Mouse (Mus musculus): ENCODE measurements at regions not wholly inside any gene's neighbourhood (a gene's known extent, or its start where the extent isn't known, plus 50 kb on each side); places are given as distances from the start of the nearest gene placed in this dataset.

- Histone ChIP-seq H3K27ac (ENCODE audit: low read depth) (no peak overlapping the region), H3K9ac (ENCODE audit: low read length) (no peak overlapping the region), H3K4me3 (ENCODE audit: low read depth, low read length) (no peak overlapping the region), H3K4me1 (replicated peaks; ENCODE audit: control insufficient read depth, insufficient read depth, low read length) (peaks cover 14% of the 10 kb centered on the region), H3K9me3 (ENCODE audit: control insufficient read depth, low read length) (no peaks in the 10 kb centered on the region), H3K36me3 (ENCODE audit: control insufficient read depth, insufficient read depth, low read length) (no peaks in the 10 kb centered on the region), H3K27me3 (replicated peaks; ENCODE audit: control insufficient read depth, insufficient read depth, low read length) (no peaks in the 10 kb centered on the region), H3K4me2 (ENCODE audit: low read length) (no peak overlapping the region)
- DNase-seq (ENCODE audit: low spot score) = no peak
- no peak for ATAC-seq (replicated peaks; ENCODE audit: low FRiP score, low TSS enrichment, low read depth)
- WGBS = 47% methylated on average over 1 of the region's 1 CpGs
Observed at GRCm38 (mm10) chr1:77172463-77172862, 342.4 kb downstream of the Epha4 start.

GRCm38 (mm10) chr1:77174801-77175200 is 340.1 kb downstream of the Epha4 start:
- Histone ChIP-seq H3K4me3 (ENCODE audit: low read depth, low read length) (no peak overlapping the region), H3K36me3 (ENCODE audit: control insufficient read depth, insufficient read depth, low read length) (no peaks in the 10 kb centered on the region), H3K9me3 (ENCODE audit: control insufficient read depth, low read length) (no peaks in the 10 kb centered on the region), H3K9ac (ENCODE audit: low read length) (no peak overlapping the region), H3K27me3 (replicated peaks; ENCODE audit: control insufficient read depth, insufficient read depth, low read length) (no peaks in the 10 kb centered on the region), H3K4me1 (replicated peaks; ENCODE audit: control insufficient read depth, insufficient read depth, low read length) (peaks cover 14% of the 10 kb centered on the region), H3K27ac (ENCODE audit: low read depth) (no peak overlapping the region), H3K4me2 (ENCODE audit: low read length) (no peak overlapping the region)
- DNase-seq (ENCODE audit: low spot score) (no peak), ATAC-seq (replicated peaks; ENCODE audit: low FRiP score, low TSS enrichment, low read depth) (no peak)
- WGBS = 28% methylated on average over 4 of the region's 4 CpGs

- H3K27me3 ChIP-seq (replicated peaks; ENCODE audit: control insufficient read depth, insufficient read depth, low read length) = no peaks in the 10 kb centered on the region
- no peak overlapping the region for H3K4me2 ChIP-seq (ENCODE audit: low read length)
- H3K9ac ChIP-seq (ENCODE audit: low read length) = no peak overlapping the region
- DNase-seq (ENCODE audit: low spot score) (no peak), ATAC-seq (replicated peaks; ENCODE audit: low FRiP score, low TSS enrichment, low read depth) (no peak)
- WGBS = 31% methylated on average over 3 of the region's 3 CpGs
- H3K4me1 ChIP-seq (replicated peaks; ENCODE audit: control insufficient read depth, insufficient read depth, low read length) = peaks cover 14% of the 10 kb centered on the region
- no peaks in the 10 kb centered on the region for H3K36me3 ChIP-seq (ENCODE audit: control insufficient read depth, insufficient read depth, low read length)
- H3K4me3 ChIP-seq (ENCODE audit: low read depth, low read length) = no peak overlapping the region
- no peak overlapping the region for H3K27ac ChIP-seq (ENCODE audit: low read depth)
- no peaks in the 10 kb centered on the region for H3K9me3 ChIP-seq (ENCODE audit: control insufficient read depth, low read length)
Observed at GRCm38 (mm10) chr1:77175214-77175613, 339.7 kb downstream of the Epha4 start.

GRCm38 (mm10) chr1:77176516-77176915 is 338.4 kb downstream of the Epha4 start:
- no peak overlapping the region for H3K9ac ChIP-seq (ENCODE audit: low read length)
- WGBS = 90% methylated on average over 2 of the region's 2 CpGs
- H3K4me1 ChIP-seq (replicated peaks; ENCODE audit: control insufficient read depth, insufficient read depth, low read length) = peaks cover 14% of the 10 kb centered on the region
- no peaks in the 10 kb centered on the region for H3K27me3 ChIP-seq (replicated peaks; ENCODE audit: control insufficient read depth, insufficient read depth, low read length)
- H3K27ac ChIP-seq (ENCODE audit: low read depth) = no peak overlapping the region
- H3K4me2 ChIP-seq (ENCODE audit: low read length) = no peak overlapping the region
- H3K36me3 ChIP-seq (ENCODE audit: control insufficient read depth, insufficient read depth, low read length) = no peaks in the 10 kb centered on the region
- no peak overlapping the region for H3K4me3 ChIP-seq (ENCODE audit: low read depth, low read length)
- no peak for ATAC-seq (replicated peaks; ENCODE audit: low FRiP score, low TSS enrichment, low read depth)
- H3K9me3 ChIP-seq (ENCODE audit: control insufficient read depth, low read length) = no peaks in the 10 kb centered on the region
- no peak for DNase-seq (ENCODE audit: low spot score)

GRCm38 (mm10) chr1:77183965-77184364 is 330.9 kb downstream of the Epha4 start:
- DNase-seq (ENCODE audit: low spot score) (no peak), ATAC-seq (replicated peaks; ENCODE audit: low FRiP score, low TSS enrichment, low read depth) (no peak)
- Histone ChIP-seq H3K9me3 (ENCODE audit: control insufficient read depth, low read length) (no peaks in the 10 kb centered on the region), H3K27ac (ENCODE audit: low read depth) (no peak overlapping the region), H3K27me3 (replicated peaks; ENCODE audit: control insufficient read depth, insufficient read depth, low read length) (no peaks in the 10 kb centered on the region; the same call in 1 of the 2 replicates), H3K9ac (ENCODE audit: low read length) (no peak overlapping the region), H3K4me3 (ENCODE audit: low read depth, low read length) (no peak overlapping the region), H3K4me2 (ENCODE audit: low read length) (no peak overlapping the region), H3K36me3 (ENCODE audit: control insufficient read depth, insufficient read depth, low read length) (no peaks in the 10 kb centered on the region), H3K4me1 (replicated peaks; ENCODE audit: control insufficient read depth, insufficient read depth, low read length) (no peaks in the 10 kb centered on the region; the same call in none of the 2 replicates)
- 85% methylated on average over 2 of the region's 2 CpGs for WGBS

GRCm38 (mm10) chr1:77190141-77190540 is 324.7 kb downstream of the Epha4 start:
- ATAC-seq (replicated peaks; ENCODE audit: low FRiP score, low TSS enrichment, low read depth) (no peak), DNase-seq (ENCODE audit: low spot score) (no peak)
- no peak overlapping the region for H3K4me3 ChIP-seq (ENCODE audit: low read depth, low read length)
- H3K27ac ChIP-seq (ENCODE audit: low read depth) = no peak overlapping the region
- H3K4me1 ChIP-seq (replicated peaks; ENCODE audit: control insufficient read depth, insufficient read depth, low read length) = no peaks in the 10 kb centered on the region; the same call in 1 of the 2 replicates
- no peaks in the 10 kb centered on the region for H3K36me3 ChIP-seq (ENCODE audit: control insufficient read depth, insufficient read depth, low read length)
- no peaks in the 10 kb centered on the region for H3K27me3 ChIP-seq (replicated peaks; ENCODE audit: control insufficient read depth, insufficient read depth, low read length)
- H3K4me2 ChIP-seq (ENCODE audit: low read length) = no peak overlapping the region
- no peak overlapping the region for H3K9ac ChIP-seq (ENCODE audit: low read length)
- 26% methylated on average over 3 of the region's 3 CpGs for WGBS
- no peaks in the 10 kb centered on the region for H3K9me3 ChIP-seq (ENCODE audit: control insufficient read depth, low read length)

- 74% methylated on average over 3 of the region's 3 CpGs for WGBS
- ATAC-seq (replicated peaks; ENCODE audit: low FRiP score, low TSS enrichment, low read depth) = no peak
Observed at GRCm38 (mm10) chr1:77201321-77201917, 313.5 kb downstream of the Epha4 start.

GRCm38 (mm10) chr1:77202948-77203347 is 311.9 kb downstream of the Epha4 start:
- Histone ChIP-seq H3K9me3 (ENCODE audit: control insufficient read depth, low read length) (0 out of 2 replicates have a peak, but pooled peaks cover 3% of the 10 kb centered on the region), H3K4me2 (ENCODE audit: low read length) (no peak overlapping the region), H3K9ac (ENCODE audit: low read length) (no peak overlapping the region), H3K4me3 (ENCODE audit: low read depth, low read length) (no peak overlapping the region), H3K27me3 (replicated peaks; ENCODE audit: control insufficient read depth, insufficient read depth, low read length) (no peaks in the 10 kb centered on the region), H3K36me3 (ENCODE audit: control insufficient read depth, insufficient read depth, low read length) (no peaks in the 10 kb centered on the region), H3K27ac (ENCODE audit: low read depth) (no peak overlapping the region), H3K4me1 (replicated peaks; ENCODE audit: control insufficient read depth, insufficient read depth, low read length) (no peaks in the 10 kb centered on the region)
- DNase-seq (ENCODE audit: low spot score) (no peak), ATAC-seq (replicated peaks; ENCODE audit: low FRiP score, low TSS enrichment, low read depth) (no peak)
- 69% methylated on average over 4 of the region's 4 CpGs for WGBS

More at GRCm38 (mm10) chr1:77201321-77201917, 313.5 kb downstream of the Epha4 start:
- no peak overlapping the region for H3K4me3 ChIP-seq (ENCODE audit: low read depth, low read length)
- H3K36me3 ChIP-seq (ENCODE audit: control insufficient read depth, insufficient read depth, low read length) = no peaks in the 10 kb centered on the region
- H3K4me1 ChIP-seq (replicated peaks; ENCODE audit: control insufficient read depth, insufficient read depth, low read length) = no peaks in the 10 kb centered on the region
- H3K9ac ChIP-seq (ENCODE audit: low read length) = no peak overlapping the region
- no peak overlapping the region for H3K4me2 ChIP-seq (ENCODE audit: low read length)
- no peaks in the 10 kb centered on the region for H3K27me3 ChIP-seq (replicated peaks; ENCODE audit: control insufficient read depth, insufficient read depth, low read length)
- 0 out of 2 replicates have a peak, but pooled peaks cover 3% of the 10 kb centered on the region for H3K9me3 ChIP-seq (ENCODE audit: control insufficient read depth, low read length)
- no peak for DNase-seq (ENCODE audit: low spot score)
- H3K27ac ChIP-seq (ENCODE audit: low read depth) = no peak overlapping the region

- no peaks in the 10 kb centered on the region for H3K27me3 ChIP-seq (replicated peaks; ENCODE audit: control insufficient read depth, insufficient read depth, low read length)
- DNase-seq (ENCODE audit: low spot score) (no peak), ATAC-seq (replicated peaks; ENCODE audit: low FRiP score, low TSS enrichment, low read depth) (0 out of 2 replicates have a peak, but pooled peaks have one; percentile 62)
- H3K4me1 ChIP-seq (replicated peaks; ENCODE audit: control insufficient read depth, insufficient read depth, low read length) = no peaks in the 10 kb centered on the region
- H3K27ac ChIP-seq (ENCODE audit: low read depth) = no peak overlapping the region
- H3K4me2 ChIP-seq (ENCODE audit: low read length) = no peak overlapping the region
- H3K9me3 ChIP-seq (ENCODE audit: control insufficient read depth, low read length) = no peaks in the 10 kb centered on the region
- H3K9ac ChIP-seq (ENCODE audit: low read length) = no peak overlapping the region
- no peak overlapping the region for H3K4me3 ChIP-seq (ENCODE audit: low read depth, low read length)
- WGBS = 71% methylated on average over 1 of the region's 1 CpGs
- H3K36me3 ChIP-seq (ENCODE audit: control insufficient read depth, insufficient read depth, low read length) = no peaks in the 10 kb centered on the region
Observed at GRCm38 (mm10) chr1:77206535-77206934, 308.4 kb downstream of the Epha4 start.
